Mouse (Mus musculus): ENCODE results near the gene Stx16.
A peak's percentile ranks its signal among the peaks of the same experiment; 100 is the strongest.

The Stx16 gene

GRCm38 (mm10) chr2:174075673-174076432 lies at the start of gene Stx16:
Gene Stx16, plus strand, starts transcription at chr2:174076308.
- peak; percentile 87 to 93 for DNase-seq (ENCODE audit: low spot score in 2 of 2)

- no peak for DNase-seq (ENCODE audit: low spot score in 2 of 2)
These were observed 49.7 kb upstream of the Stx16 start for GRCm38 (mm10) chr2:174026406-174026805.

- DNase-seq (ENCODE audit: low spot score in 2 of 2), result no peak
These were observed 42.8 kb upstream of the Stx16 start for GRCm38 (mm10) chr2:174033257-174033800.

GRCm38 (mm10) chr2:174047656-174048055 lies 28.5 kb upstream of the Stx16 start:
- DNase-seq (ENCODE audit: low spot score in 2 of 2), result no peak

DNA sequence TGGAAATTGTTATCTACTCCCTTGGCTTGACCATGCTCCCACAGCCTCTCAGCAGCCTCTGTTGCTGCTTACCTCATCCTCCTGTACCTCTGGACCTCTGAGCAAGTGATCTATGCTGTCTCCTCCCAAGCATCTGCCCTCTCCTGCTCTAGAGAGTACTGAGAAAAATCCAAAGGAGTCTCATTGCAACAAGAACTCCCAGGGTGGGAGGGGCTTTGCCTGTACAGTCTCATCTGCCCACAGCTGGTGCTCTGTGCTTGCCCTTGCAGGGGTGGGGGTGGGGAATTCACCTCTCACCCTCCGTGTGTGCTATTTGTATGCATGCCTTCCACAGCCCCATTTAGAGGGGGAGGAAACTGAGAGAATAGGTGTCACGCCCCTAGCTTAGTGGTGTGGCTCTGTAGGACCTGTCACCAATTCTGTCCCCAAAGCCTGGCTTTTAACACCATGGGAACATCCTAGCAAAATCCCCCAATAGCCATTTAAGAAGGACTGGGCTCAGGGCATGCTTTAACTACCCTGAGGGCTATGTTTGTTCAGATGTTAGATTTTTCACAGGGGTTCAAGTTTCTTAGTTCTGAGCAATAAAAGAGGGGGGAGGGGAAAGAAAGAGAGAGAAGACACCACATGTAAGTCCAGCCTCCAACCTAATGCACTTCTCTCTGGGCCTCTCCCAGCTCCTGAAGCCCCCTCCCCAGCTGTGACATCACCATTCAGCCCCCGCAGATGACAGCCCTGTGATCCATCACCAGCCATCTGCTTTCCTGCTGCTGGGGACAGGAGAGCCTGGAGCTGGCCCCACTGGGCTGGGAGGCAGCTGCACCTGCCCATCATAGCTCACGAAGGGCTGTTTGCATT lies 26.4 kb upstream of the Stx16 start:
- no peak for DNase-seq (ENCODE audit: low spot score in 2 of 2)

DNA sequence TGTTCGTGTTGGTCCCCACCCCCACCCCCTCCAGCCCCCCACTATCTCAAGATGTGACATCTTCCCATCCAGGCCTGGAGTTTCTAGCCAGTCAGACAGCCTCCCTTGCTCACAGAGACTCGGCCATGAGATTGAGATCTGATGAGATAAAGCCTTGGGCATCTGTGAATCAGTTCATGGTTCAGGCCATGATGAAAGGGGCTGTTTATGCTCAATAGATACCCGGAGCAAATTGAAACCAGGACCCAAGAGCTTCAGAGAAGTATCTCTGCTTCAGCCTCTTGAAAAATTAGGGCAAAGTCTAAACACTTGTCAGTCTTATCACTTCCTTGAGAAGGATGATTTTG lies 25.8 kb upstream of the Stx16 start:
- DNase-seq (ENCODE audit: low spot score in 2 of 2), result no peak

- no peak for DNase-seq (ENCODE audit: low spot score in 2 of 2)
These were observed 25.0 kb upstream of the Stx16 start for GRCm38 (mm10) chr2:174051081-174051481.

- peak in 1 of 2 experiments; percentile 24 for DNase-seq (ENCODE audit: low spot score in 2 of 2)
These were observed 21.6 kb upstream of the Stx16 start for GRCm38 (mm10) chr2:174054496-174054895.

- DNase-seq (ENCODE audit: low spot score in 2 of 2), result no peak
These were observed 18.4 kb upstream of the Stx16 start for GRCm38 (mm10) chr2:174057730-174058129.

DNA sequence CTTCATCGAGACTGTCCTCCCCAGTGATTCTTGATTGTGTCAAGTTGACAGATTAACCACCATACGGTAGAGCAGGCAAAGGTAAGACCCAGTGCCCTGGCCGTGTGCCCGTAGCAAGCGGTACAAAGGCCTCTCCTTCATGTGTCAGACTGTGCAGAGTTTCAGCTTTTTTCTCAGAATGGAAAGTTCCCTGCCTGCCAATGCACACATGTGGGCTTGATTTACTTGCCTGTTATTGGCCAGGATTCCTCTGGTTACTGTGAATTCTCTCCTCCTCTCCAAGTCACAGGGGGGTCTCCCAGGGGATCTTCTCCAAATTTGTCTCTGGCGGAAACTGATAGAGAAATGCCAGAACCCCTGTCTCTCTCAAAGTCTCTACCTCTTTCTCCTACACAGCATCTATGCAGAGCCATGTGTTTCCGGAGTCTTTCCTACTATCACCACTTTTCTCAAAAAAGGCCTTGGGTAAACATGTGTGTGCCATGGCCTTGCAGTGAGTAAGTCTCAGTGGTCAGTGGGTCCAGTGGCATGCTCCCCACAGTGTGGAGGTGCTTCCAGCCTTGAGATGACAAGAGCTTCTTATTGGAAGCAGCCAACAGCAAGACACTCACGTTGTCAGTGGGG lies 17.7 kb upstream of the Stx16 start:
- peak in 1 of 2 experiments; percentile 45 for DNase-seq (ENCODE audit: low spot score in 2 of 2)

- peak in 1 of 2 experiments; percentile 51 for DNase-seq (ENCODE audit: low spot score in 2 of 2)
These were observed 16.3 kb upstream of the Stx16 start for GRCm38 (mm10) chr2:174059591-174060385.

GRCm38 (mm10) chr2:174061219-174061618 lies 14.9 kb upstream of the Stx16 start:
- DNase-seq (ENCODE audit: low spot score in 2 of 2), result no peak

DNA sequence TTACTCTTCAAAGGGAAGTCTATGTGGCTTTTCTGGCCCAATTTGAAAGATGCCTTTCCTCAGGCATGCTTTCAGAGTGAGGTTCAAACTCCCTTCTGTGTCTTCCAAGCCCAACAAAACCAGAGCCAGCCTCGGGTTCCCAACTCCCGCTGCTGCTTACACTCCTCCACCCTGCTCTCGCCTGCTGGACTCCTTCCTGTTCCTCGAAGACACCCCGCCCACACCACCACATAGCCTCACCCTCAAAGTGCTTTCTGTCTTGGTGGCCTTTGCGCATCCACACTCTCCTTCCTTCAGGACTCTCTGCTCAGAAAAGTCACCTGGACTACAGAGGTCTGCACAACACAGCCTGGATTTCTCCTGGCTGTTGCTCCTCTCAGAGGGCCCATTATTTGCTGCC lies 13.0 kb upstream of the Stx16 start:
- DNase-seq (ENCODE audit: low spot score in 2 of 2), result no peak

DNA sequence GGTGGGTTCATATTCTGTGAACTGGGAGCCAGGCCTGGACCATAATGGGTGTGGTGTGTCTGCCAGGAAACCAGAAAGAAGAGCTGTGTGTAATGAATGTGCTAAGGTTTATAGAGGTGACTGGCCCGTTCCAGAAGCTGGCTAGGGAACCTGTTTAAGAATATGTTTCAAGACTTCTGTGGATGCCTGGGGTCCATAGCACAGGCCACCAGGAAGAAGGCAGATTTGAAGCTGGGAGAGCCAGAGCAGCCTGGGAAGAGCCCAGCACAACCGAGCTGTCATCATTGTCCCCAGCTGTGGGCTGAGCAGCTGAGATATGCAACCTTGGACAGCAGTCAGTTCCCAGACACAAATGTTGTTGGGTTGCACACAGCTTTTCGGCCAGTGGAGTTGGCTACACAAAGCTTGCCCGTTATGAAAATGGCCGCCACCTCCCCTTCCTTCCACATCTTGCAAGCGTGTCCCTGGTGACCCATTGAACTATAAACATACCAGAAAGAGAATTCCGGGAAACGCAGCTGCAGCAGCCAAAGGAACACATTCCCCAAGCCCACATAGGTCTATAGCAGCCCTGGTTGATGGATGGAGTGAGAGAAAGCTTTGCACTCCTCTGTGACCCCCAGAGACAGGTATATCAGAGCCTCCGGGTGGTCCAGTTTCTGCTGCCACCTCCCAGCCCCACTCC lies 12.4 kb upstream of the Stx16 start:
- DNase-seq (ENCODE audit: low spot score in 2 of 2), result no peak

GRCm38 (mm10) chr2:174067793-174068419 lies 8.2 kb upstream of the Stx16 start:
- no peak for DNase-seq (ENCODE audit: low spot score in 2 of 2)

- no peak for DNase-seq (ENCODE audit: low spot score in 2 of 2)
These were observed 6.5 kb upstream of the Stx16 start for GRCm38 (mm10) chr2:174069532-174070049.

GRCm38 (mm10) chr2:174071406-174071805 lies 4.7 kb upstream of the Stx16 start:
- DNase-seq (ENCODE audit: low spot score in 2 of 2), result no peak

- no peak for DNase-seq (ENCODE audit: low spot score in 2 of 2)
These were observed 2.8 kb upstream of the Stx16 start for GRCm38 (mm10) chr2:174073156-174073790.

DNA sequence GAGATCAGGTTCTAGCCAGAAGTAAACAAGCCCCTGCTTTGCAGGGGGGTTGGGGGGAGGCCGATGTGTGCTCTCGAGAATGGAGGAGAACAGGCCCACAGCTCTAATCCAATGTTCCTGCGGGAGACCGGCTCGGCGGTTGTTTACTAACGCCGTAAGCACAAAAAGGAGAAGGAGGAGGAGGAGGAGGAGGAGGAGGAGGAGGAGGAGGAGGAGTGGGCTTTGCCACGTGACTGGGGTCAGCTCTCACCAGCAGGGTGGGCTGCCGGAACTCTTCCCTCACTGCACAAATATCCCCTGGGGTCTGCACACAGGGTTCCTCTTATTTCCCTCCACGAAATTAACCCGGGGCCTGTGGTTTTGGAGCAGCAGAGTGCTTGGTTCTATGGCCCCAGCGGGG lies 1.5 kb upstream of the Stx16 start:
- no peak for DNase-seq (ENCODE audit: low spot score in 2 of 2)
